Mouse (Mus musculus) retina, adult 2 months (tissue): ENCODE results near the gene Apobec2.

Source experiments
- DNase-seq: peaks from one replicate; pipeline ENCODE4 v3.0.0-alpha.2; 2012; ENCODE audit warnings: low read depth, low spot score

Apobec2 gene

GRCm38 (mm10) chr17:48437421-48437911, 4.7 kb upstream of the Apobec2 start:
- DNase-seq: no peak

- no peak for DNase-seq
Measured at GRCm38 (mm10) chr17:48436487-48436886, 3.8 kb upstream of the Apobec2 start.

- DNase-seq: no peak
Measured at GRCm38 (mm10) chr17:48434479-48434878, 1.7 kb upstream of the Apobec2 start.

GRCm38 (mm10) chr17:48433689-48434330, 1.1 kb upstream of the Apobec2 start:
- DNase-seq: no peak

- DNase-seq: no peak
Measured at GRCm38 (mm10) chr17:48433006-48433655, 401 bp upstream of the Apobec2 start.

GRCm38 (mm10) chr17:48431054-48431453, 1.7 kb downstream of the Apobec2 start:
- peak; percentile 25 for DNase-seq

- peak; percentile 20 for DNase-seq
Measured at GRCm38 (mm10) chr17:48430394-48430793, 2.3 kb downstream of the Apobec2 start.

- DNase-seq: no peak
Measured at GRCm38 (mm10) chr17:48427852-48428530, 4.7 kb downstream of the Apobec2 start.

GRCm38 (mm10) chr17:48426991-48427750, 5.6 kb downstream of the Apobec2 start:
- DNase-seq: no peak

- no peak for DNase-seq
Measured at GRCm38 (mm10) chr17:48425823-48426612, 6.7 kb downstream of the Apobec2 start.

GRCm38 (mm10) chr17:48424237-48424636, 8.5 kb downstream of the Apobec2 start:
- no peak for DNase-seq

GRCm38 (mm10) chr17:48419571-48419970, 13.2 kb downstream of the Apobec2 start:
- no peak for DNase-seq

- DNase-seq: no peak
Measured at GRCm38 (mm10) chr17:48418781-48419180, 13.9 kb downstream of the Apobec2 start.

- no peak for DNase-seq
Measured at GRCm38 (mm10) chr17:48418174-48418573, 14.6 kb downstream of the Apobec2 start.

GRCm38 (mm10) chr17:48417521-48417920, 15.2 kb downstream of the Apobec2 start:
- DNase-seq: no peak

- no peak for DNase-seq
Measured at GRCm38 (mm10) chr17:48416425-48417195, 16.1 kb downstream of the Apobec2 start.

GRCm38 (mm10) chr17:48416011-48416410, 16.7 kb downstream of the Apobec2 start:
- no peak for DNase-seq

- DNase-seq: no peak
Measured at GRCm38 (mm10) chr17:48411241-48411640, 21.5 kb downstream of the Apobec2 start.

- DNase-seq: no peak
Measured at GRCm38 (mm10) chr17:48410299-48410785, 22.4 kb downstream of the Apobec2 start.
